Mouse (Mus musculus) midbrain, embryonic 16.5 days (tissue): ENCODE data around the gene Cryzl2. TPM values are rescaled to one million over a fixed set of nuclear protein-coding genes. Genes with fewer than 3 reads are reported as not detected.
A peak's percentile ranks its signal among the peaks of the same experiment; 100 is the strongest.

Experiments
- ATAC-seq: fragments of 200-750 bp; cut with Nextera tagmentation; 2 replicates; pipeline ENCODE4 v1.8.0; 2017; ENCODE audit warnings: moderate TSS enrichment
- H3K27ac ChIP-seq: fragments of 300-500 bp; sonication (generic); 2 replicates; pipeline ENCODE4 v1.5.1; 2014; ENCODE audit warnings: mild to moderate bottlenecking, low read length, mixed read lengths
- H3K27me3 ChIP-seq: fragments of 300-500 bp; sonication (generic); 2 replicates; pipeline ENCODE4 v1.6.1; 2014; ENCODE audit warnings: low read depth, low read length, mixed read lengths; ENCODE audit not compliant: control insufficient read depth, insufficient read depth
- H3K36me3 ChIP-seq: fragments of 300-500 bp; sonication (generic); 2 replicates; pipeline ENCODE4 v1.6.1; 2014; ENCODE audit warnings: mild to moderate bottlenecking, low read length, moderate library complexity, mixed read lengths; ENCODE audit not compliant: control insufficient read depth, insufficient read depth
- H3K4me1 ChIP-seq: fragments of 300-500 bp; sonication (generic); 2 replicates; pipeline ENCODE4 v1.6.1; 2014; ENCODE audit warnings: mild to moderate bottlenecking, low read length, mixed read lengths; ENCODE audit not compliant: control insufficient read depth, insufficient read depth
- H3K4me2 ChIP-seq: fragments of 300-500 bp; sonication (generic); 2 replicates; pipeline ENCODE4 v1.6.1; 2014; ENCODE audit warnings: mild to moderate bottlenecking, low read length, mixed read lengths
- H3K4me3 ChIP-seq: fragments of 300-500 bp; sonication (generic); 2 replicates; pipeline ENCODE4 v1.5.1; 2014; ENCODE audit warnings: low read depth, mild to moderate bottlenecking, low read length, moderate library complexity, mixed read lengths
- H3K9ac ChIP-seq: fragments of 300-500 bp; sonication (generic); 2 replicates; pipeline ENCODE4 v1.6.1; 2014; ENCODE audit warnings: low read depth, low read length, mixed read lengths
- H3K9me3 ChIP-seq: fragments of 300-500 bp; sonication (generic); replicated peaks from 2 replicates; pipeline ENCODE4 v1.6.1; 2014; ENCODE audit warnings: mild to moderate bottlenecking, low read length, mixed read lengths; ENCODE audit not compliant: control insufficient read depth, poor library complexity, severe bottlenecking
- WGBS: fragments of 180-500 bp; shearing (Covaris S2); extraction: QIAGEN DNeasy Blood & Tissue Kit; methylation state at CpG from one replicate; pipeline ENCODE4 v1.1.7; 2014; 5-methylcytosine and 5-hydroxymethylcytosine counted together
- polyA plus RNA-seq: library from polyadenylated mRNA; unstranded; fragments of >200 nt; fragmentation: Nextera tagmentation; extraction: Ambion mirVana; gene quantifications from 2 replicates; pipeline ENCODE4 v1.2.1, GENCODE M21; 2015

Cryzl2 gene
- polyA plus RNA-seq, 1 experiment from 2014 or later = 7.2 TPM

- Histone ChIP-seq H3K4me2 (no peak overlapping the region), H3K27me3 (no peaks in the 10 kb centered on the region), H3K36me3 (no peaks in the 10 kb centered on the region), H3K4me1 (no peaks in the 10 kb centered on the region), H3K9ac (no peak overlapping the region), H3K9me3 (no peaks in the 10 kb centered on the region), H3K4me3 (no peak overlapping the region), H3K27ac (no peak overlapping the region)
- ATAC-seq = no peak
- 80% methylated on average over 7 of the region's 7 CpGs for WGBS
Observed at GRCm38 (mm10) chr1:157524775-157525174, 66.4 kb downstream of the Cryzl2 start.

DNA sequence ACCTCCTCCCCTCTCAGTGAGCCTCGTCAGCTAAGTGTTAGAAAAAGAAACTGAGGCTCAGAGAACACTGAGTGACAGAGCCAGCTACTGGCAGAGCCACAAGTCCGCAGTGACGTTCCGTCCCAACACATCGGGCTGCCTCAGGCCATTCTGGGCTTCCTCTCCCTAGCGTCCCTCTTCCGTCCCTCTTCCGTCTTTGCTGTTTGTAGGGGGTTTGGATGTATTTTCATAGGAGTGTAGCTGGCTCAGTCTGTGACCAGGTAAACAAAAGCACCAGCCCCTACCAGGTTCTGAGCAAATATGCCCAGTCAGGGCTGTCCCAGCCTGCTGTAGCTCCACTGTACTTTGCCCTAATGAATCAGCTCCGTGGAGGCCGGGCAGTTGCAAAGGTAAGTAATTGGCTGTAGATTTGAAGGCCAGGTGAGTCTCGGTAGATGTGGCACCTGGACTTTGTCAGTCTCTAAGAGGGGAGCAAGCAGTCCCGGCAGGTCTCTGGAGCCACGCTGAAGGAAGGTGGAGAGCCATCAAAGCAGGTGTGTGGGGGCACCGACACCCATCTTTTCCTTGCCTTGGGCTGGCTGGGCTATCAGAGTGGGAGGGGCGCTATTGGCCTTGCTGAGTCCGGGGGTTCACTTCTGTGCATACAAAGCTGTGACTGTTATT lies 67.4 kb downstream of the Cryzl2 start:
- WGBS = 91% methylated on average over 16 of the region's 16 CpGs
- Histone ChIP-seq H3K27ac (no peak overlapping the region), H3K36me3 (no peaks in the 10 kb centered on the region), H3K27me3 (no peaks in the 10 kb centered on the region), H3K9ac (no peak overlapping the region), H3K9me3 (no peaks in the 10 kb centered on the region), H3K4me3 (no peak overlapping the region), H3K4me2 (no peak overlapping the region), H3K4me1 (no peaks in the 10 kb centered on the region)
- ATAC-seq = no peak

DNA sequence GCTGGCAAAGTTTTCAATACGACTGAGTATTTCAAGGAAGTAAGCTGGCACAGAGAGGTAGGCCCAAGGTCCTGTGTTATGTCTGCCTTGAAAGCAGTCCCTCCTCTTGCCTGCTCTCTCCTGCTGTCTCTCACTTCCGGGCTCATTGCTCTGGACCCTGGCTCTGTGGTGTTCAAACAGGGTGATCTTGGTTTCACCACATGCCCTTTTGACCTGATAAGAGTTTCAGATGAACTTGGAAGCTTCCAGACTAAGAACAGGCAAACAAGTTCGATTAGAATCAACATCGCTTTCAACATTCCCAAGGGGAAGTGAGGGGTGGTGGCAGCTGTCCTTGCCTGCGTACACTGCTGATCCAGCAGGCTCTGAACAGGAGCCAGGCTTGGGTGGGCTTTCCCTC lies 68.2 kb downstream of the Cryzl2 start:
- 65% methylated on average over 5 of the region's 5 CpGs for WGBS
- H3K27ac ChIP-seq = no peak overlapping the region
- H3K9ac ChIP-seq = no peak overlapping the region
- no peaks in the 10 kb centered on the region for H3K36me3 ChIP-seq
- no peaks in the 10 kb centered on the region for H3K4me1 ChIP-seq
- H3K27me3 ChIP-seq = no peaks in the 10 kb centered on the region
- H3K4me3 ChIP-seq = no peak overlapping the region
- H3K9me3 ChIP-seq = no peaks in the 10 kb centered on the region
- ATAC-seq = no peak
- H3K4me2 ChIP-seq = no peak overlapping the region

- no peak overlapping the region for H3K4me3 ChIP-seq
- H3K27ac ChIP-seq = no peak overlapping the region
- no peaks in the 10 kb centered on the region for H3K27me3 ChIP-seq
- no peaks in the 10 kb centered on the region for H3K36me3 ChIP-seq
- H3K4me2 ChIP-seq = no peak overlapping the region
- no peak overlapping the region for H3K9ac ChIP-seq
- ATAC-seq = no peak
- no peaks in the 10 kb centered on the region for H3K4me1 ChIP-seq
- WGBS = 55% methylated on average over 8 of the region's 8 CpGs
- no peaks in the 10 kb centered on the region for H3K9me3 ChIP-seq
Observed at GRCm38 (mm10) chr1:157532826-157533460, 74.6 kb downstream of the Cryzl2 start.

DNA sequence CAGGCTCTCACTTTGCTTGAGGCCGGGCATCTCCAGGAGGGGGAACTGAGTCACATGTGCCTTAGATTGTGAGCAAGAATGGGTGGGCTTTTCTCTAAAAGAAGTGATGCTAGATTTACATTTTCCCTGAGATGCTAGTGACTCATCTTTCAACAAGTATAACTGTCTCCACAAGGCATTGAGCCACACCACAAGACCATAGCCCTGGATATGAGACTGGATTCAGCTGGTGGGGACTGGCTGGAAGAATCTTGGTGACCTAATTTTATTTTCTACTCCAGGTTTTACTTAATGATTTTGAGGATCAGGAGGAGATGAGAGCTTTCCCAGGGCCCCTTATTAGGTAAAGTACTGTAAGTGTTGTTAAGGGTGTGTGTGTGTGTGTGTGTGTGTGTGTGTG lies 77.2 kb downstream of the Cryzl2 start:
- no peaks in the 10 kb centered on the region for H3K27me3 ChIP-seq
- no peak overlapping the region for H3K27ac ChIP-seq
- H3K4me1 ChIP-seq = no peaks in the 10 kb centered on the region
- no peak for ATAC-seq
- WGBS = 88% methylated on average over 1 of the region's 1 CpGs
- no peaks in the 10 kb centered on the region for H3K9me3 ChIP-seq
- no peaks in the 10 kb centered on the region for H3K36me3 ChIP-seq
- H3K4me3 ChIP-seq = no peak overlapping the region
- H3K9ac ChIP-seq = no peak overlapping the region
- H3K4me2 ChIP-seq = no peak overlapping the region

DNA sequence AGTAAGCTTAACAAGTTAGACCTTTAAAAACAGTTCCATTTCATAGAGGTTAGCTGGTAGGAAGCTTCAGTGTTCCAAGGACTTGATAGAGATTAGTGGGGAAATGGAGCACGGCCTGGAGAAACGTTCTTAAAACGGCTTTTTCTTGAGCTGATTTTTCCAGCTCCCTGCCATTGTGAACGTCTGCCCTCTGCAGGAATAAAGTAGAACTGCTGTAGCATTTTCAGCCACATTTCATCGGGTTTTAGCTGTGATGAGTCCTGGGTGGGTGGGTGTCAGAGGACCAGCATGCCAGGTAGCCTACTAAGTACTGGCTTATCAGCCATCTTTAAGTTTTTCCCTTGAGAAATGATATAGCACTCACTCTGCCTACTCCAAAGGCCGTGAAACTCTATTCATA lies 78.1 kb downstream of the Cryzl2 start:
- Histone ChIP-seq H3K4me1 (no peaks in the 10 kb centered on the region), H3K9ac (no peak overlapping the region), H3K36me3 (no peaks in the 10 kb centered on the region), H3K9me3 (no peaks in the 10 kb centered on the region), H3K27me3 (no peaks in the 10 kb centered on the region), H3K4me2 (no peak overlapping the region), H3K27ac (no peak overlapping the region), H3K4me3 (no peak overlapping the region)
- ATAC-seq = peak; percentile 54
- 8% methylated on average over 6 of the region's 6 CpGs for WGBS

- Histone ChIP-seq H3K4me2 (no peak overlapping the region), H3K27me3 (no peaks in the 10 kb centered on the region), H3K9ac (no peak overlapping the region), H3K4me3 (no peak overlapping the region), H3K36me3 (no peaks in the 10 kb centered on the region), H3K4me1 (0 out of 2 replicates have a peak, but pooled peaks cover 2% of the 10 kb centered on the region), H3K27ac (no peak overlapping the region), H3K9me3 (no peaks in the 10 kb centered on the region)
- WGBS = 84% methylated on average over 5 of the region's 5 CpGs
- 0 out of 2 replicates have a peak, but pooled peaks have one; percentile 20 for ATAC-seq
Observed at GRCm38 (mm10) chr1:157537636-157538035, 79.3 kb downstream of the Cryzl2 start.

Other genes starting within 250 kb of the Cryzl2 start
- gene Rasal2, start 46.0 kb upstream of the Cryzl2 start, polyA plus RNA-seq = 46.7 and 53.0 TPM in 2 replicates
- 0.32 and 0.36 TPM in 2 replicates for gene Sec16b, start 48.2 kb downstream of the Cryzl2 start, polyA plus RNA-seq